Mouse (Mus musculus): ENCODE data around the gene Wdr60. TPM values are rescaled to one million over a fixed set of nuclear protein-coding genes. Genes with fewer than 3 reads are reported as not detected.

Wdr60 gene
- polyA plus RNA-seq (2012; rRNA removed) (1.9 and 2.2 TPM in 2 replicates), polyA plus RNA-seq (2014; fragmentation: Nextera tagmentation; extraction: Ambion mirVana) (2.1 and 2.3 TPM in 2 replicates)

GRCm38 (mm10) chr12:116262555-116263341, at the start of gene Wdr60:
TSS of gene Wdr60 (minus strand) at chr12:116263022.
- Histone ChIP-seq H3K36me3 (replicated peaks; ENCODE audit: control insufficient read depth, insufficient read depth, low read depth) (no peaks in the 10 kb centered on the region), H3K9me3 (ENCODE audit: control insufficient read depth, low read length) (no peaks in the 10 kb centered on the region), H3K27ac (peak within 1 kb of the TSS; percentile 33)

DNA sequence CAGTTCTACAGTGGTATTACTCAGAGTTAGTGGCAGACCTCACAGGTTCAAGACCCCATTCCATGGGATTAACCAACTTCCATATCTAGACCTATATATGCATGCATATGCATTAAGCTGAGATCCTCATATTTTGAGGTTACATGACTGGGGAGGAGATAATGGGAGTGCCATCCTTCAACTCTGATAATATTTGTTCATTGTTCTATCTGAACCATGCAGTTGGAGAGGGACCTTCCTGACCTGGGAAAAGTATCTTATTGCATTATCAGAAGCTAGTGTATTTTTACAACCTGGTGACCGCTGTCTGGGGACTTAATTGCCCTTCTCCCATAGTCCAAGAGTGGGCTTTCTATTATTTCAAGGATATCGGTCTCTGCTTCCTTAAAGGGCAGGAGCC, 45.8 kb upstream of the Wdr60 start:
- H3K9me3 ChIP-seq (ENCODE audit: control insufficient read depth, low read length): no peaks in the 10 kb centered on the region
- no peak overlapping the region for H3K4me3 ChIP-seq (ENCODE audit: insufficient read depth in 1 of 2, low read depth in 2 of 2, low read length in 2 of 2)
- no peak overlapping the region for H3K9ac ChIP-seq (replicated peaks)
- no peaks in the 10 kb centered on the region for H3K36me3 ChIP-seq (replicated peaks; ENCODE audit: control insufficient read depth, insufficient read depth, low read depth)
- no peak overlapping the region for H3K4me2 ChIP-seq (ENCODE audit: low read depth)
- TF ChIP-seq EP300 (IDR thresholded peaks at IDR 0.05; ENCODE audit: low read depth) (peak; percentile 42), CTCF (IDR thresholded peaks at IDR 0.05; ENCODE audit: low read depth) (no peak)
- H3K27me3 ChIP-seq (ENCODE audit: control insufficient read depth, insufficient read depth, low read length): no peaks in the 10 kb centered on the region
- peaks cover 5 to 7% of the 10 kb centered on the region in 2 experiments for H3K4me1 ChIP-seq (replicated peaks; ENCODE audit: control insufficient read depth in 2 of 2, insufficient read depth in 2 of 2, low read length in 1 of 2)
- no peak overlapping the region for H3K27ac ChIP-seq
- DNase-seq (ENCODE audit: low read depth in 3 of 3, low spot score in 3 of 3) (no peak), ATAC-seq (ENCODE audit: insufficient read depth) (peak; percentile 15; the same call in 1 of the 2 replicates)
- whole genome bisulfite sequencing (ENCODE audit: insufficient replicate concordance): 43% methylated on average over 2 of the region's 2 CpGs

More at GRCm38 (mm10) chr12:116262555-116263341, at the start of gene Wdr60:
- ATAC-seq (ENCODE audit: insufficient read depth) (peak; percentile 95), DNase-seq (ENCODE audit: low read depth in 3 of 3, low spot score in 3 of 3) (peak; percentile 68 to 71 (median 69))
- Histone ChIP-seq H3K4me2 (ENCODE audit: low read depth) (peak within 1 kb of the TSS; percentile 90), H3K9ac (replicated peaks) (peak within 1 kb of the TSS; percentile 74), H3K27me3 (ENCODE audit: control insufficient read depth, insufficient read depth, low read length) (no peaks in the 10 kb centered on the region), H3K4me1 (replicated peaks; ENCODE audit: control insufficient read depth in 2 of 2, insufficient read depth in 2 of 2, low read length in 1 of 2) (peaks cover 5 to 17% of the 10 kb centered on the region in 2 experiments), H3K4me3 (ENCODE audit: insufficient read depth in 1 of 2, low read depth in 2 of 2, low read length in 2 of 2) (peak within 1 kb of the TSS; percentile 57 to 63)
- TF ChIP-seq EP300 (IDR thresholded peaks at IDR 0.05; ENCODE audit: low read depth) (no peak), CTCF (IDR thresholded peaks at IDR 0.05; ENCODE audit: low read depth) (no peak)
- WGBS (ENCODE audit: insufficient replicate concordance): 4% methylated on average over 47 of the region's 47 CpGs

DNA sequence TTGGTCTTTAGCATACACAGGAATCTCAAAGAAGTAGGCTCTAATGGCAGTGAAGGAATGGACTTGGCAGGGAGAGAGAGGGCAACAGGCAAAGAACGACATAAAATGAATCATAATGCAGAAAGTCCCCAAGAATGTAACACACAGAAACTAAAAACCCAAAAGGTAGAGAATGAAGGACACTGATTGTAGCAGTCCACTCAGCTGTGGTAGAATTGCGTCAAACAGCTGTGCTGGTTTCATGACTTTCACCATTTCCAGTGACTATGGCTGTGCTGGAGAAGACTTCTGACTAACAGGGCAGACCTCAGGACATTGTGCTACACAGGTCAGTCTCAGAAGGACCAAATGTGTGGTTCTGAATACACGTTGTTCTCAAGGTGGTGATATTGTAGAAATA, 45.0 kb upstream of the Wdr60 start:
- TF ChIP-seq EP300 (IDR thresholded peaks at IDR 0.05; ENCODE audit: low read depth) (no peak), CTCF (IDR thresholded peaks at IDR 0.05; ENCODE audit: low read depth) (no peak)
- 65% methylated on average over 3 of the region's 3 CpGs for WGBS (ENCODE audit: insufficient replicate concordance)
- no peak overlapping the region for H3K9ac ChIP-seq (replicated peaks)
- no peak overlapping the region for H3K4me3 ChIP-seq (ENCODE audit: insufficient read depth in 1 of 2, low read depth in 2 of 2, low read length in 2 of 2)
- peaks cover 5 to 7% of the 10 kb centered on the region in 2 experiments for H3K4me1 ChIP-seq (replicated peaks; ENCODE audit: control insufficient read depth in 2 of 2, insufficient read depth in 2 of 2, low read length in 1 of 2)
- DNase-seq (ENCODE audit: low read depth in 3 of 3, low spot score in 3 of 3): no peak
- no peaks in the 10 kb centered on the region for H3K27me3 ChIP-seq (ENCODE audit: control insufficient read depth, insufficient read depth, low read length)
- no peak overlapping the region for H3K4me2 ChIP-seq (ENCODE audit: low read depth)
- H3K9me3 ChIP-seq (ENCODE audit: control insufficient read depth, low read length): no peaks in the 10 kb centered on the region
- ATAC-seq (ENCODE audit: insufficient read depth): no peak
- H3K36me3 ChIP-seq (replicated peaks; ENCODE audit: control insufficient read depth, insufficient read depth, low read depth): no peaks in the 10 kb centered on the region
- H3K27ac ChIP-seq: no peak overlapping the region

DNA sequence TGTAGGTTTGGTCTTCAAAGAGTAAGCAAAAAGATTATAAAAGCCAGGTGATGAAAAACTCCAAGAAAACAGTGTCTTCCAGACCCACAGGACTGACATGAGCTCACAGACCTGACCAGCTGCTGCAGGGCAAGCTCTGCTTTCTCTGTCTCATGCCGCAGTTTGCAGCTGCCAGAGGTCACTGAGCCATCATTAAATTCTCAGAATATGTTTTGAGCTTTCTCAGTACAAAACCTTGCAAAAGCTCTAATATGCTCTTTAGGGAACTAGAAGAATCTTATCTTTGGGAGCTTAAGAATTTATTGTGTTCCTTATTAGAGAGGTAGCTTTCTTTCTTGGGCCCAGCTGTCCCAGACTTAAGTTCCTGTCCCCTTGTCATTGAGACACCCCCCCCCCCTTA, 43.2 kb upstream of the Wdr60 start:
- Histone ChIP-seq H3K9me3 (ENCODE audit: control insufficient read depth, low read length) (no peaks in the 10 kb centered on the region), H3K4me2 (ENCODE audit: low read depth) (no peak overlapping the region), H3K9ac (replicated peaks) (no peak overlapping the region), H3K4me3 (ENCODE audit: insufficient read depth in 1 of 2, low read depth in 2 of 2, low read length in 2 of 2) (no peak overlapping the region), H3K4me1 (replicated peaks; ENCODE audit: control insufficient read depth in 2 of 2, insufficient read depth in 2 of 2, low read length in 1 of 2) (peaks cover 5 to 7% of the 10 kb centered on the region in 2 experiments), H3K36me3 (replicated peaks; ENCODE audit: control insufficient read depth, insufficient read depth, low read depth) (no peaks in the 10 kb centered on the region), H3K27ac (no peak overlapping the region), H3K27me3 (ENCODE audit: control insufficient read depth, insufficient read depth, low read length) (no peaks in the 10 kb centered on the region)
- no peak for ATAC-seq (ENCODE audit: insufficient read depth)
- TF ChIP-seq EP300 (IDR thresholded peaks at IDR 0.05; ENCODE audit: low read depth) (no peak), CTCF (IDR thresholded peaks at IDR 0.05; ENCODE audit: low read depth) (no peak)
- 67% methylated on average over 1 of the region's 1 CpGs for WGBS (ENCODE audit: insufficient replicate concordance)
- DNase-seq (ENCODE audit: low read depth in 3 of 3, low spot score in 3 of 3): no peak

DNA sequence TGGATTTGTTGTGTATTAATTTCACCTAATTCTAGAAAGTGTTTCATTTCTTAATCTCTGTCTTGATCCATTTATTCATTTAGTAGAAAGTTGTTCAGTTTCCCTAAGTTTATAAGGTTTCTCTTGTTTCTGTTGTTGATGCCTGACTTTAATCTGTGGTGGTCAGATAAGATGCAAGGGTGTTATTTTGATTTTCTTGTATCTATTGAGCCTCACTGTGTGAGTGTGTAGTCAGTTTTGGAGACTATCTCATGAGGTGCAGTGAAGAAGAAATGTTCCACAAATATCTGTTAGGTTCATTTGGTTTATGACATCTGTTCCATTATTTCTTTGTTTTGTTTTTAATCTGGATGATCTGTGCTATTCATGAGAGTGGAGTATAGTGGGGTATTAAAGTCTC, 39.4 kb upstream of the Wdr60 start:
- H3K36me3 ChIP-seq (replicated peaks; ENCODE audit: control insufficient read depth, insufficient read depth, low read depth): no peaks in the 10 kb centered on the region
- H3K9me3 ChIP-seq (ENCODE audit: control insufficient read depth, low read length): no peaks in the 10 kb centered on the region
- H3K4me1 ChIP-seq (replicated peaks; ENCODE audit: control insufficient read depth in 2 of 2, insufficient read depth in 2 of 2, low read length in 1 of 2): no peaks in the 10 kb centered on the region
- no peak overlapping the region for H3K4me2 ChIP-seq (ENCODE audit: low read depth)
- H3K4me3 ChIP-seq (ENCODE audit: insufficient read depth in 1 of 2, low read depth in 2 of 2, low read length in 2 of 2): no peak overlapping the region
- no peaks in the 10 kb centered on the region for H3K27me3 ChIP-seq (ENCODE audit: control insufficient read depth, insufficient read depth, low read length)
- ATAC-seq (ENCODE audit: insufficient read depth) (no peak), DNase-seq (ENCODE audit: low read depth in 3 of 3, low spot score in 3 of 3) (no peak)
- no peak overlapping the region for H3K9ac ChIP-seq (replicated peaks)
- no peak overlapping the region for H3K27ac ChIP-seq
- no peak for TF ChIP-seq CTCF (IDR thresholded peaks at IDR 0.05; ENCODE audit: low read depth)
- no peak for TF ChIP-seq EP300 (IDR thresholded peaks at IDR 0.05; ENCODE audit: low read depth)
